Mouse (Mus musculus): Measurements from ENCODE around the gene Sec23b. TPM values are rescaled to one million over a fixed set of nuclear protein-coding genes. Genes with fewer than 3 reads are reported as not detected.

The Sec23b gene
- polyA plus RNA-seq (2012; ENCODE audit: insufficient read depth, low replicate concordance) = 4.9 TPM in 1 of 2 replicates, not detected in the other

DNA sequence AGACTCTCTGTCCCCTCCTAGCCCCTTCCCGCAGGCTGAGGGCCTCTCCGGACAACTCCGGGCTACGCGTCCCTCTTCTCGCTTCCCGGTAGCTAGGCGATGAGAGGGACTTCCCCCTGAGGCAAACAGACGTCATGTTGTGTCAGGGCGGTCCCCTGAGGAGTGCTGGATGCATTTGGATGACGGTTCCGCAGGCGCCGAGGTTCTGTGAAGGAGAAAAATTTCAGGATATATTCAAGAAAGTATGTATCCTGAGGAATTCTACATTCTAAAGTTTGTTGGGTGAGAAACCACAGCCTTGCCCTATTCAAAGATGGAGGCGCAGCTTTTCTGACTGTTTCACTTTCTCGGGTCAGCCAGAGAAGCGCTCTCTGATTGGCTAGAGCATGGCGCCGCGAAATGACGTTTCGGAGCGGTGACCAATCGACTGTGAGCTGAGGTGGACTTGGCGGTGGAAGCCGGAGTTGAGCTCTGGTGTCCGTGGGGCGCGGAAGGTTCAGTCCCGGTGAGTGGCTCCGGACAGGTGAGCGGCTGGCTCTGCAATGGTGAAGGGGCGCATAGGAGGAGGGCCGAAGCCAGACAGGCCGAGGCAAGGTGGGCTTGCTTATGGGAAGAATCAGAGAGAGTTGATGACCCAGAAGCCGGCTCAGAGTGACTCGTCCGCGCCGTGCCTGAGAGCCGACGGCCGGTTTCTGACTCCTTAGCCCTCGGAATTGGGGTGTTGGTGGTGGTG lies at the start of gene Sec23b:
TSS of gene Sec23b (plus strand) at position 410 of the 733 bp plus-strand sequence.
- H3K4me3 ChIP-seq (replicated peaks) = peak within 1 kb of the TSS; percentile 98
- TF ChIP-seq GATA1 (IDR thresholded peaks at IDR 0.05; ENCODE audit: borderline replicate concordance, low read length) = no peak
- TF ChIP-seq FLI1 (IDR thresholded peaks at IDR 0.05; ENCODE audit: low read length) = no peak
- H3K9me3 ChIP-seq = no peaks in the 10 kb centered on the region
- H3K27me3 ChIP-seq (replicated peaks) = no peaks in the 10 kb centered on the region
- peaks cover 20% of the 10 kb centered on the region for H3K36me3 ChIP-seq (replicated peaks; ENCODE audit: low read length)
- H3K4me1 ChIP-seq = peaks cover 25% of the 10 kb centered on the region

DNA sequence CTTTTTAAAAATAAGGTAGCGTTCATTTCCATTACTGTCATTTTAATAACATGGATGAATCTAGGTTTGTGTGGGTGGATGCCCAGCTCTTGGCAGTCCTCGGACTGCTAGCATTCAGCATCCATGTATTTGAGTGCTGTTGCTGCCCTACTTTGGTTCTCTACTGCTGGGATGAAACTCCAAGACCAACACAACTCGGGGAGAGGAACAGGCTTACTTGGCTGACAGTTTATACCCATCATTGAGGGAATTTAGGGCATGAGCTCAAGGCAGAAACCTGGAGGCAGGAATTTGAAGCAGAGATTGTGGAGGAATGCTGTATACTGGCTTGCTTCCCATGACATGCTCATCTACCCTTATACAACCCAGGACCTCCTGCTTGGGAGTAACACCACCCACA lies 41.4 kb upstream of the Sec23b start:
- Histone ChIP-seq H3K4me1 (no peaks in the 10 kb centered on the region), H3K27me3 (replicated peaks) (peaks cover 14% of the 10 kb centered on the region), H3K4me3 (replicated peaks) (no peak overlapping the region), H3K36me3 (replicated peaks; ENCODE audit: low read length) (no peaks in the 10 kb centered on the region), H3K9me3 (no peaks in the 10 kb centered on the region)
- TF ChIP-seq FLI1 (IDR thresholded peaks at IDR 0.05; ENCODE audit: low read length) (no peak), GATA1 (IDR thresholded peaks at IDR 0.05; ENCODE audit: borderline replicate concordance, low read length) (no peak)

DNA sequence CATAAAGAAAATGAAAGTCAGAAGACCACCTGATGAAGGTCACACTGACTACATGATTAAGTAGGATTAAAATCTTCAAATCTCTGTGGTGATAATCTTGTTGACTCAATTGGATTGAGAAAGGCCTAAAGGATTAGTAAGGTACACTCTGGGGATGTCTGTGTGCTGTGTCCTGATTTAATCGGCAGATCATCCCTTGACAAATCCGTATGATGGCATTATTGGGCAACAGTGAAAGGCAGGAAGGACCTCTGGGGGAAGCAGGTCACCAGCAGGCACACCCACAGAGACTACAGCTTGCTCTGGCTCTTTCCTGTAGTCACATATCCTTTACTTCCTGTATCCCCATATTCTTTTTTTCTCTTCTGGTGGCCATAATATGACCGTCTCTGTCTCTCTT lies 36.3 kb upstream of the Sec23b start:
- Histone ChIP-seq H3K27me3 (replicated peaks) (peaks cover 13% of the 10 kb centered on the region), H3K4me3 (replicated peaks) (no peak overlapping the region)
- no peak for TF ChIP-seq GATA1 (IDR thresholded peaks at IDR 0.05; ENCODE audit: borderline replicate concordance, low read length)
- no peak for TF ChIP-seq FLI1 (IDR thresholded peaks at IDR 0.05; ENCODE audit: low read length)

DNA sequence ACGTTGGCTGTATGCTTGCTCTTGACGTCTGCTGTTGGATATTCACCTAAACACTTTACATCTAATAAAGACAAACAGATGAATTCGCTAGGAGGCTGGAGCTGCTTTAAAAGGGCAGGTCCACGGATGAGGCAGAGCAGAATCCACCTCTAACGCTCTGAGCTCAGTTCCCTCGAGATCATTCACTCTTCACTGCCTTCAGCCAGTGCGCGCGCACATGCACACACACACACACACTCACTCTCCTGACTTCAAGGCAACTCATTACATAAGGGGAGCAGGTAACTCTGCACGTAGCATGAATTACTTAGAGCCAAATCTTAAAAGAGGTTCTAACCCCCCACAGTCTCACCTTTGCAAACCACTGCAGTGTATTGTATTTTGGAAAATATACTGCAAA lies 30.2 kb upstream of the Sec23b start:
- peaks cover 19% of the 10 kb centered on the region for H3K27me3 ChIP-seq (replicated peaks)
- H3K9me3 ChIP-seq = no peaks in the 10 kb centered on the region
- H3K4me3 ChIP-seq (replicated peaks) = peak overlapping the region; percentile 28
- peaks cover 34% of the 10 kb centered on the region for H3K4me1 ChIP-seq
- H3K36me3 ChIP-seq (replicated peaks; ENCODE audit: low read length) = peaks cover 16% of the 10 kb centered on the region
- TF ChIP-seq GATA1 (IDR thresholded peaks at IDR 0.05; ENCODE audit: borderline replicate concordance, low read length) = no peak
- TF ChIP-seq FLI1 (IDR thresholded peaks at IDR 0.05; ENCODE audit: low read length) = no peak

More for the DNA sequence above, 36.3 kb upstream of the Sec23b start:
- Histone ChIP-seq H3K9me3 (no peaks in the 10 kb centered on the region), H3K4me1 (peaks cover 4% of the 10 kb centered on the region; the same call in 1 of the 2 replicates), H3K36me3 (replicated peaks; ENCODE audit: low read length) (no peaks in the 10 kb centered on the region)

DNA sequence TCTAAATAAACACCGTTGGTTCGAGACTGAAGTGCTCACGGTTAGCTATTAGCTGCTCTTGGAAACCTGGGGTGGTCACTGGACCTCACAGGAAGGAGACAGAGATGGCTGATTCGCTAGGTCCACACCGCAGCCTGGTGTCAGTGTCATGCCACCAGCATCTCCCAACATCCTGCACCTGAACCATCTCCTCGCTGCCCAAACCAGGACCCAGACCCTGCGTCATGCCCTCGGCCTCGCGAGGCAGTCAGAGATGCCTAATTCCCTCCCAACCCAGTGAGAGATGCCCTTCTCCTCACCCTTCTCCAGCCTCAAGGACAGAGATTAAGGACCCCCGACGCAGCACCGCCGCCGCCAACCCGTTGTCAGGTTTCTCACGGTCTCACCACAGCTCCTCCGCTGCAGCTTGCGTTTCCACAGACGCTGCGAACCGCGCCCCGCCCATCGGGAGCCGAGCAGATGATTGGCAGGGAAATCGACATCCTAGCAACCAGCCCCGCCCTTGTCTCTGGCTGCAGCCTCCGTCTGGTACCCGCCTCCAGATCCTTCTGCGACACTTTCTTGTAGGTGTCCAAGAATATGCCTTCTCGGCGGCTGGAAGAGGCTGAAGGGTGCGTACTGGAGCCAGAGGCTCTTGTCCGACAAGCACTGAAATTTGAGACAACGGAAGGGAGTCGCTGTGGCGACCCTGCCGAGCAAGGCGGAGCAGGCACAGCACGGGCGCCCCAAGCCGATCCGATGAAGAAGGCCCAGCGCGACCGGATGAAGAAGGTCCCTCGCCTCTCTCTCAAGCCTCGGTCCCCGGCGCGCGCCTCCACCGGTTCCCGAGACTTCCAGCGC lies 28.8 kb upstream of the Sec23b start, which contains the start of the genes Dzank1 and Polr3f:
TSS of gene Dzank1 (minus strand) at position 434 of the 840 bp plus-strand sequence.
TSS of gene Polr3f (plus strand) at position 738 of the 840 bp plus-strand sequence.
- Histone ChIP-seq H3K9me3 (no peaks in the 10 kb centered on the region), H3K4me1 (peaks cover 36% of the 10 kb centered on the region), H3K36me3 (replicated peaks; ENCODE audit: low read length) (peaks cover 24% of the 10 kb centered on the region), H3K27me3 (replicated peaks) (peaks cover 19% of the 10 kb centered on the region), H3K4me3 (replicated peaks) (peak within 1 kb of the TSS; percentile 95)
- TF ChIP-seq GATA1 (IDR thresholded peaks at IDR 0.05; ENCODE audit: borderline replicate concordance, low read length) = no peak
- no peak for TF ChIP-seq FLI1 (IDR thresholded peaks at IDR 0.05; ENCODE audit: low read length)

DNA sequence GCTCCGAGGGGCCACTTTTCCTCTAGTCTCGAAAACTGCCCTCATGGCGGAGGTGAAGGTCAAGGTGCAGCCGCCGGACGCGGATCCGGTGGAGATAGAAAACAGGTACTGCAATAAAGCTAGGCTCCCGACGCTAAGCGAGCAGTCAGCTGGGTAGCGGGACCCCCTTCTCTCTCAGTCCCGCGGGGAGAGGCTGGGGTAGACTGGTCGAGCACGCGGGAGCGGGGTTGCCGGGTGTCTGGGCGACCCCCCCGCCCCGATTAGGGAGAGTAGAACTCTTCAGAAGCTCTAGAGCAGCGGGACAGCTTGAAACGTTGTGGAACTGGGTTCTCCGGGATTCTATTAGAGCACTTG lies 28.2 kb upstream of the Sec23b start:
- H3K27me3 ChIP-seq (replicated peaks) = peaks cover 19% of the 10 kb centered on the region
- TF ChIP-seq GATA1 (IDR thresholded peaks at IDR 0.05; ENCODE audit: borderline replicate concordance, low read length) (no peak), FLI1 (IDR thresholded peaks at IDR 0.05; ENCODE audit: low read length) (no peak)
- no peaks in the 10 kb centered on the region for H3K9me3 ChIP-seq
- peak overlapping the region; percentile 95 for H3K4me3 ChIP-seq (replicated peaks)
- peaks cover 30% of the 10 kb centered on the region for H3K36me3 ChIP-seq (replicated peaks; ENCODE audit: low read length)
- H3K4me1 ChIP-seq = peaks cover 36% of the 10 kb centered on the region

DNA sequence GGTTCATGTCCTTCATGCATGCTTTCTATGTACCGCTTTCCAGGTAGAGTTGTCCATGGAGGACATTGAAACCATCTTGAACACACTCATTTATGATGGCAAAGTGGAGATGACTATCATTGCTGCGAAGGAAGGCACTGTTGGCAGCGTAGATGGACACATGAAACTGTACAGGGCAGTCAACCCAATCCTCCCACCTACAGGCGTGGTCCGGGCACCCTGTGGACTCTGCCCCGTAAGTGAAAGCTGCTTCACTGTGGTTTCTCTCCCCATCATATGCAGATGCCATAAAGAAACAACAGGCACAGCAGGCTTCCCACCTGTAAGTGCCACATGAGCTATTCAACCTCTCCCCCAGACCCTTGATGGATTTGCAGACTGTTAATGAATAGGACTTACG lies 18.9 kb upstream of the Sec23b start:
- no peak for TF ChIP-seq GATA1 (IDR thresholded peaks at IDR 0.05; ENCODE audit: borderline replicate concordance, low read length)
- TF ChIP-seq FLI1 (IDR thresholded peaks at IDR 0.05; ENCODE audit: low read length) = no peak
- H3K36me3 ChIP-seq (replicated peaks; ENCODE audit: low read length) = peaks cover 94% of the 10 kb centered on the region
- no peaks in the 10 kb centered on the region for H3K27me3 ChIP-seq (replicated peaks)
- H3K4me3 ChIP-seq (replicated peaks) = no peak overlapping the region
- H3K4me1 ChIP-seq = peaks cover 9% of the 10 kb centered on the region
- no peaks in the 10 kb centered on the region for H3K9me3 ChIP-seq

DNA sequence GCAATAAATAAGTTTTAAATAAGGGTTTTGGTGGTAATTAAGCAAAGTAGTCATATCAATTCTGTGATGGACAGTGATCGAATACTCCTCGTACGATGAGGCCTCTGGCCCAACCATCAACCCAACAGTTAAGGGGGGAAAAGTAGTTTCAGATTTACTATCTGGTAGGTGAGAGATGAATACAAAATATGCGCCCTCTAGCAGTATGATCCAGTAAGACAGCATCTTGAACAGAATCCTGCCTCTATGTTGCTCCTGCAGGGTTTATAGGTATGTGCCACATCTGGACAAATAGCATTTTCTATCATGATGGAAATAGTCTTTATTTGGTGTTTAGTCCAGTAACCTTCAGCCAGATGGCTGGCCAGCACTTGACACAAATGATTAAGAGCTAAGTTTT lies 14.8 kb upstream of the Sec23b start:
- Histone ChIP-seq H3K4me1 (peaks cover 24% of the 10 kb centered on the region), H3K9me3 (no peaks in the 10 kb centered on the region), H3K4me3 (replicated peaks) (no peak overlapping the region), H3K36me3 (replicated peaks; ENCODE audit: low read length) (peaks cover 78% of the 10 kb centered on the region), H3K27me3 (replicated peaks) (no peaks in the 10 kb centered on the region)
- TF ChIP-seq FLI1 (IDR thresholded peaks at IDR 0.05; ENCODE audit: low read length) (no peak), GATA1 (IDR thresholded peaks at IDR 0.05; ENCODE audit: borderline replicate concordance, low read length) (no peak)

DNA sequence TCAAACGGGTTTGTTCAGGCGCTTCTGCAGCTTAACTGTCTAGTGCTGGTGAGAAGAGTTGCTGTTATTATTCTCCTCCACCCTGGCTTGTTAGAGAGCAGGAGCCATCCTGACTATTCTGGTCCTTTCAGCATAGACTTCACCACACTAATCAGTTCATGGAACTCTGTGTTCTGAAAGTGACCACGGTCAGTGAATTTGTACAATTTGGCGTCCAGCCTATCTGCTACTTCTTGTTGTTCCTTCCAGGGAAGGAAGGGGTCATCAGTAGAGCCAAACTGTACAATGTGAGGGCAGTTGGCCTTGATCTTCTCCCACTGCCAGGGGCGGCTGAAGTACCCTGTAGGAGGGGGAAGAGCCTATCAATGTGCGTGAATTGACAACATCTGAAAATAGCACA lies 12.4 kb upstream of the Sec23b start:
- Histone ChIP-seq H3K4me1 (peaks cover 21% of the 10 kb centered on the region), H3K4me3 (replicated peaks) (no peak overlapping the region), H3K36me3 (replicated peaks; ENCODE audit: low read length) (peaks cover 60% of the 10 kb centered on the region), H3K27me3 (replicated peaks) (no peaks in the 10 kb centered on the region), H3K9me3 (no peaks in the 10 kb centered on the region)
- TF ChIP-seq GATA1 (IDR thresholded peaks at IDR 0.05; ENCODE audit: borderline replicate concordance, low read length) = no peak
- no peak for TF ChIP-seq FLI1 (IDR thresholded peaks at IDR 0.05; ENCODE audit: low read length)

DNA sequence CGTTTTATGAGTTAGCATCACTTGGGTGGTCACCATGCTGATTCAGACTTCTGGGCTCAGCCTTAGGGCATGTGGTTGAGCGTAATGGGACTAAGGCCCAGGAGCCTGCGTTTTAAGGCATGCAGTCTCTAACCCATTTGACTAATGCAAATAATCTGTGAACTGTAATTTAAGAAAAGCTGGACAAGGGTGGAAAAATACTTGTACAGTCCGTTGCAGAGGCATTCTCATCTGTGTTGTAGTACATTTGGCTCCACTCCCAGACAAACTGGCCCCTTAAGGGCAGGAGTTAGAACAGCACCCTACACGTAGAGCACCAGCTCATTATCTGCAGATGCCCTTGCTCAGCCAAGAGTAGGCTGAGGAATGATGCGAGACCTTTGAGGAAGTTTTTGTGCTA lies 11.4 kb upstream of the Sec23b start:
- TF ChIP-seq GATA1 (IDR thresholded peaks at IDR 0.05; ENCODE audit: borderline replicate concordance, low read length) (no peak), FLI1 (IDR thresholded peaks at IDR 0.05; ENCODE audit: low read length) (no peak)

More for the DNA sequence above, 11.4 kb upstream of the Sec23b start:
- no peak overlapping the region for H3K4me3 ChIP-seq (replicated peaks)
- H3K27me3 ChIP-seq (replicated peaks) = no peaks in the 10 kb centered on the region
- peaks cover 50% of the 10 kb centered on the region for H3K36me3 ChIP-seq (replicated peaks; ENCODE audit: low read length)
- no peaks in the 10 kb centered on the region for H3K9me3 ChIP-seq
- peaks cover 21% of the 10 kb centered on the region for H3K4me1 ChIP-seq

Measured in megakaryocyte, embryonic 14.5 days (primary cell).